Mouse (Mus musculus): ENCODE results near the gene Med13l. TPM values are rescaled to one million over a fixed set of nuclear protein-coding genes. Genes with fewer than 3 reads are reported as not detected.

Med13l gene
- polyA plus RNA-seq, 2 experiments from 2014 or later: 22.0 to 25.3 TPM

DNA sequence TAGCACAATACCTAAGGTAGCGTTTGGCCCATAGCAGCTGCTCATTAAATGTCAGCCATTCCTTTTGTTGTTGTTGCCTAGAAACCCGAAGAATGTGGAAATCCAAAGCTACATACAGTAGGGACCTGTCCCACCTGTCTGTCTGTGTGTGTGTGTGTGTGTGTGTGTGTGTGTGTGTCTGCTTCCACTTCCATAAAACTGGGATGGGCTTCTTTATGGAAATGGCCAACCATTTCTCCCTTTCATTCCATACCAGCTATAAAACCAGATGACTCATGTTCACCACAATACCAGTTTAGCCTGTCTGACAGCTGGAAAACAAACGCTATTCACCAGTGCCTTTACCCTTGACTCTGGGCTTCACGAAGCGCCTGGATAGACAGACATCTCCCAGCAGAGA lies 249.1 kb downstream of the Med13l start:
- no peak for ATAC-seq

DNA sequence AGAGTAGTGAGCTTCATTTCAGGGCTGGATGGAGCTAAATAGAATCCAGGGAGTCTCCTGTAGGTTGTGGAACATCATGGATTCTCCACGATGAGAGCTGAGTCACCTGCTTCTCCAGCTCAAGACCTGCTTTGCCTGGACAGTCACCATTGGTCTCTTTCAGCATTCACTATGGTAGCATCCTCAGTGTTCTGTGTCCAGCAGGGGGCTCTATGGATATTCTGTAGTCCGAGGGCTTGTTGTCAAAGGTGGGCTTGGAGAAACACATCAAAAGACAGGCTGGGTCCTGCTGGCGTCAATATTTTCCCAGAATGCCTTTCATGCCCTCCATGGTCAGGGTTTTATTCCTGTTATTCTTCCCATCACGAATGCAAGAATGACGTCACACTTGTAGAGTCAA lies 251.2 kb downstream of the Med13l start:
- no peak for ATAC-seq

DNA sequence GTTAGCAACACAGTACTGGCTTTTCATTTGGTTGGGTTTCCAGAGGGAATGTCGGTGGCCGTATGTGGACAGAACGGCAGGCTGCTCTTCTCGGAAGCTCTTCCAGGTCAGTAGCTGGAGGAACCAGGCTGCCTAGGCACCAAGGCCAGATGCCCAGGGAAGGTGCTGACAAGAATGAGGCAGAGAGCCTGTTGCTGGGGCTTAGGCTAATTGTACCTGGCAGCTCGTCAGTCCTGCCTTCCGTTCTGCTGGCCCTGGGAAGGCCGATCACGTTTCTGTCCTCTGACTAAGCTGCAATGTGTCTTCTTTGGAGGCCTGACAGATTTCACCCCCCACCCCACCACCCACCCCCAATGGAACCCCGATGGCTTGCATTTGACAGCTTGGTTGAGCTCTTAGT lies 251.9 kb downstream of the Med13l start:
- no peak for ATAC-seq

DNA sequence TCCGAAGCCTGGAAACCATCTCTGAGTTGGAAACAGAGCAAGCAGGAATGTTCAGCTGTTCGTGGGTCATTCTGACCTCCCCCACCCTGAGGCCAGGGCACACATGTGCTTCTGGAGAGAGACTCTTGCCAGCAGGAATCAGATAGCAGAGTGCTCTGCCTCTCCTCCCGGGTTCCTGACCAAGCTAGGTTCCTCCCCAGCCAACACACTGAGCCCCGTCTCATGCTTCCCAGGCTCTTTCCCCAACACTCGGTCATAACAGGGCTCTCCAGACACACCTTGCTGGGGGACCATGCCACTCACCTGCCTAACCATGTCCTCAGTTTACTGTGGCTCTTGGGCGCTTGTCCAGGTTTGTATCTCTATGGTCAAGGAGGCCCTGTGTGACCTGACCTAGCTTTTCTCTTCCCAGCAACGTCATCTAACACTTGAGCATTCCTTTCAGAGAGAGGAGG lies 252.5 kb downstream of the Med13l start:
- ATAC-seq: no peak

DNA sequence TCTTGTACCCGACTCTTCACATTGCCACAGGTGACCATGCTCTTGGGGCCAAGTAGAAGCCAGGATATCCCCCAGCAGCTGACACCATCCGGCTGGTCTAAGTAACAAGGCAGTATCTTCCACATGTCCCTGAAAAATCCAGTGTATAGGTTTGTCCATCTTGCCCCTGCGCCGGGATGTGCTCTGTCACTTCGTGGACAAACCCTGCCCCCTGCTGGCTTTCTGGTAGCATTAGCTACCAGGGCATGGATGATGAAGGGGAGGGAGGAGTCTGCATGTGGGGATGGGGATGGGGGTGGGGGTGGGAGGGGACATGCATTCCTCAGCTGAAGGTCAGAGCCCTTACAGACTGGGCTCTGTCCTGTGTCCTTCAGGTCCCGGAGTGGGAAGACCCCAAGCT lies 253.6 kb downstream of the Med13l start:
- no peak for ATAC-seq

Data from CD4-positive, CD25-positive, alpha-beta regulatory T cell, adult 4 months (primary cell).